Mouse (Mus musculus): ENCODE measurements around the gene P3h4.

DNA sequence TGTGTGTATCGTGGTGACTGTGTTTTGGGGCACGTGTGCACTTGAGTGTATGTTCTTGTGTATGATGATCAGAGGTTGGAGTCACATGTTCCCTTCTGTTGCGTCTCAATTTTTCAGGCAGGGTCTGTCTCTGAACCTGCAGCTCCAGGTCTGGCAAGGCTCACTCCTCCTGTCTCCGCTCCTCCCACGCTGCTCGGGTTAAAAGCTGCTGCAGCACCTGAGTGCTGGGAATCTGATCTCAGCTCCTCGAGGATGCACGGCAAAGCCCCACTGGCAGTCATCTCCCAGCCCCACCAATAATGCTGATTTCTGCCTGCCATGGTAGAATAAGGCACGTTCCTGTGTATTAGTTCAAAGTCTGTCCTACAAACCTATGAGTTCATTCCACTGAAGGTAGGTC lies 39.5 kb downstream of the P3h4 start:
- TF ChIP-seq EP300 (IDR thresholded peaks at IDR 0.05; ENCODE audit: insufficient read depth, low read depth, low read length) (no peak), CTCF (IDR thresholded peaks at IDR 0.05) (no peak), POLR2A (IDR thresholded peaks at IDR 0.05; ENCODE audit: insufficient read depth, low read depth, low read length) (no peak)

Measured in heart, adult 2 months (tissue).